Mouse (Mus musculus) testis, adult 2 months (tissue): ENCODE measurements at regions not wholly inside any gene's neighbourhood (a gene's known extent, or its start where the extent isn't known, plus 50 kb on each side); places are given as distances from the start of the nearest gene placed in this dataset.

Experiments
- CTCF ChIP-seq: fragments of 200-500 bp; IDR thresholded peaks from 2 replicates; pipeline ENCODE4 v1.5.1; 2012; ENCODE audit warnings: low read depth, mild to moderate bottlenecking, inconsistent platforms, low read length, moderate library complexity; ENCODE audit not compliant: control insufficient read depth, insufficient read depth, insufficient replicate concordance
- POLR2A ChIP-seq: fragments of 200-500 bp; IDR thresholded peaks from 2 replicates; pipeline ENCODE4 v1.6.1; 2012; ENCODE audit warnings: low read depth, mild to moderate bottlenecking, inconsistent platforms, low read length, moderate library complexity; ENCODE audit not compliant: control insufficient read depth

GRCm38 (mm10) chr3:52500026-52500425 is 231.9 kb downstream of the Foxo1 start:
- no peak for TF ChIP-seq CTCF
- TF ChIP-seq POLR2A, result no peak
